Mouse (Mus musculus) brain, embryonic 18.5 days (tissue): ENCODE results near the gene Cabin1.
"Not testable (repeated sequence)": the region's sequence is repeated elsewhere in the genome, so short reads cannot be mapped to it uniquely, and the experiment has no call there.

Source experiments
- DNase-seq: peaks from one replicate; pipeline ENCODE4 v3.0.0-alpha.2; 2012; ENCODE audit warnings: low read depth, low spot score

Gene Cabin1

GRCm38 (mm10) chr10:75767756-75768155 lies 3.6 kb upstream of the Cabin1 start:
- DNase-seq = not testable (repeated sequence)

GRCm38 (mm10) chr10:75766856-75767255 lies 2.7 kb upstream of the Cabin1 start:
- no peak for DNase-seq

- DNase-seq = no peak
Observed at GRCm38 (mm10) chr10:75764519-75765473, 655 bp upstream of the Cabin1 start.

- DNase-seq = no peak
Observed at GRCm38 (mm10) chr10:75762413-75762812, 1.7 kb downstream of the Cabin1 start.

- no peak for DNase-seq
Observed at GRCm38 (mm10) chr10:75760311-75760710, 3.8 kb downstream of the Cabin1 start.

GRCm38 (mm10) chr10:75756719-75757118 lies 7.4 kb downstream of the Cabin1 start:
- DNase-seq = no peak

GRCm38 (mm10) chr10:75744017-75744416 lies 20.1 kb downstream of the Cabin1 start:
- DNase-seq = peak; percentile 62

GRCm38 (mm10) chr10:75743369-75743768 lies 20.8 kb downstream of the Cabin1 start:
- DNase-seq = no peak

- no peak for DNase-seq
Observed at GRCm38 (mm10) chr10:75740866-75741265, 23.3 kb downstream of the Cabin1 start.

- DNase-seq = no peak
Observed at GRCm38 (mm10) chr10:75725449-75725848, 38.7 kb downstream of the Cabin1 start.

GRCm38 (mm10) chr10:75720215-75720614 lies 43.9 kb downstream of the Cabin1 start:
- no peak for DNase-seq

GRCm38 (mm10) chr10:75714795-75715194 lies 49.3 kb downstream of the Cabin1 start:
- no peak for DNase-seq

GRCm38 (mm10) chr10:75713026-75713425 lies 51.1 kb downstream of the Cabin1 start:
- DNase-seq = no peak

GRCm38 (mm10) chr10:75710210-75710609 lies 53.9 kb downstream of the Cabin1 start:
- DNase-seq = no peak

- DNase-seq = no peak
Observed at GRCm38 (mm10) chr10:75709261-75709660, 54.9 kb downstream of the Cabin1 start.

GRCm38 (mm10) chr10:75708633-75708992 lies 55.5 kb downstream of the Cabin1 start:
- DNase-seq = no peak

GRCm38 (mm10) chr10:75707901-75708632 lies 56.1 kb downstream of the Cabin1 start:
- DNase-seq = no peak

GRCm38 (mm10) chr10:75706632-75707216 lies 57.4 kb downstream of the Cabin1 start:
- DNase-seq = no peak

GRCm38 (mm10) chr10:75705681-75706400 lies 58.3 kb downstream of the Cabin1 start:
- no peak for DNase-seq

- peak; percentile 91 for DNase-seq
Observed at GRCm38 (mm10) chr10:75704212-75705185, 59.6 kb downstream of the Cabin1 start.
